8 mouse cellular contexts compared by ENCODE assay signal in the genomic region with DNA sequence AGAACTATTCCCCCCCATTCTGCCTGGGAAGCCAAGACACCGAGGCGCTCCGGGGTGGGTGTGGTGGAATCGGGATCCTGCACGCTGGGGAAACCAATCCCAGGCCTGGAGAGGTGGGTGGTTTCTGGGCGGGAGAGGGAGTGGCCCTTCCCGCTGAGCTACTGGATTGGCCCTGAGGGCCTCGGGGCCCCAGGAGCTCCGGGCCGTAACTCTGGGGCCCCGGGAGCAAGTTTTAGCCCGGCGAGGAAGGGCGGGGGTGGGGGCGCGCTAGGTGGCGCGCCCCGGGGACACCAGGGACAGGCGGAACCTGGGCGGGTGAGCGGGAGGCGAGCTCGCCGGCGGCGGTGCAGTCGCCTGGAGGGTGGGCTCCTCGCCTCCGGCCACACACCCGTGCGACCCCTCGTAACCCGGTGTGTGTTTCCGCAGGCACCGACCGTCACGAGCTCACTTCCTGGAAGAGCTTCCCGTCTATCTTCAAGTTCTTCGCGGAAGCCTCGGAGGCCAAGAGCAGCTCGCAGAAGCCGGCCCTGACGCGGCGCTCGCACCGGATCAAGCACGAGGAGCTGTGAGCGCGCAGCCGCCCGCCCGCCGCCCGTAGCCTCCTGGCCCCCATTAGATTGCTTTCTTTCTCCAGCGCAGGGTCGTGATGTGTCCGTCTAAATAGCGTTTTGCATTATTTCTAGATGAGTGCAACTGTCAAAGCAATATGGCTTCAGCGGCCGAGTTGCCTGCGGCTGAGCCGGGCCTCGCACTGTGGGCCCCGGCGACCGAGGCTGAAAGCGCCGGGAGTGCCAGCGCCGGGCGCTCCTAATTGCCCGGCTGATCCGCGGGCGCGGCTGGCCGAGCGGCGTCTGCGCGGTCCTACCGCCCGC. TPM values are rescaled to one million over a fixed set of nuclear protein-coding genes. Genes with fewer than 3 reads are reported as not detected.
A peak's percentile ranks its signal among the peaks of the same experiment; 100 is the strongest.
DNase-seq lines count a peak whose midpoint lies in the region; ATAC-seq and TF ChIP-seq lines count a peak whose summit lies in the region.

No protein-coding gene starts in this region.

- no peak overlapping the region for H3K27ac ChIP-seq in bone marrow macrophage, adult 2 months (ENCODE audit: insufficient read depth, low read depth, low read length)
- 0 out of 2 replicates have a peak overlapping the region, but pooled peaks have one; percentile 14 for H3K27ac ChIP-seq in embryonic fibroblast, embryonic 13.5 days (ENCODE audit: insufficient read depth, low read length)
- H3K27ac ChIP-seq in heart, embryonic 13.5 days (replicated peaks): peak overlapping the region; percentile 67
- 0 out of 2 replicates have a peak overlapping the region, but pooled peaks have one; percentile 10 for H3K27ac ChIP-seq in kidney, embryonic 16.5 days (ENCODE audit: low read length)
- H3K27ac ChIP-seq in liver, adult 2 months (replicated peaks; ENCODE audit: insufficient read depth, low read depth, low read length): peak overlapping the region; percentile 93

- H3K4me2 ChIP-seq in heart, embryonic 13.5 days: peak overlapping the region; percentile 77
- H3K4me2 ChIP-seq in kidney, embryonic 16.5 days (replicated peaks; ENCODE audit: low read depth, low read length): peak overlapping the region; percentile 99
- H3K4me2 ChIP-seq in myocyte (ENCODE audit: low read depth): peak overlapping the region; percentile 81

- H3K9me3 ChIP-seq in E14TG2a.4 (ENCODE audit: low read length): no peaks in the 10 kb centered on the region
- no peaks in the 10 kb centered on the region for H3K9me3 ChIP-seq in heart, embryonic 13.5 days
- no peaks in the 10 kb centered on the region for H3K9me3 ChIP-seq in kidney, embryonic 16.5 days (ENCODE audit: low read length)

- no peaks in the 10 kb centered on the region for H3K79me2 ChIP-seq in liver, adult 2 months (ENCODE audit: control insufficient read depth, insufficient read depth, low read length)
- H3K79me2 ChIP-seq in myocyte (ENCODE audit: control insufficient read depth, insufficient read depth): no peaks in the 10 kb centered on the region

- WGBS in heart, embryonic 13.5 days: under 1% methylated on average over 85 of the region's 86 CpGs
- under 1% methylated on average over 84 of the region's 86 CpGs for WGBS in kidney, embryonic 16.5 days
- under 1% methylated on average over 86 of the region's 86 CpGs for WGBS in liver, adult 2 months

- TF ChIP-seq POLR2A in bone marrow macrophage, adult 2 months (IDR thresholded peaks at IDR 0.05; ENCODE audit: borderline replicate concordance, low read depth, low read length): no peak
- TF ChIP-seq POLR2A in embryonic fibroblast, embryonic 13.5 days (IDR thresholded peaks at IDR 0.05; ENCODE audit: low read depth, low read length): no peak
- TF ChIP-seq POLR2A in liver, adult 2 months (IDR thresholded peaks at IDR 0.05; ENCODE audit: extremely low read depth, insufficient read depth, low read length): 0 out of 2 replicates have a peak, but pooled peaks have one; percentile 29
- peak; percentile 49 for TF ChIP-seq POLR2A in myocyte (IDR thresholded peaks at IDR 0.05; ENCODE audit: insufficient read length, low read depth)

- H3K27me3 ChIP-seq in E14TG2a.4 (ENCODE audit: insufficient read depth, low read length): peaks cover 43% of the 10 kb centered on the region
- peaks cover 42% of the 10 kb centered on the region for H3K27me3 ChIP-seq in heart, embryonic 13.5 days (replicated peaks)
- H3K27me3 ChIP-seq in kidney, embryonic 16.5 days (ENCODE audit: insufficient read depth, low read length): peaks cover 30% of the 10 kb centered on the region
- H3K27me3 ChIP-seq in liver, adult 2 months (ENCODE audit: control insufficient read depth, insufficient read depth, low read length): no peaks in the 10 kb centered on the region
- no peaks in the 10 kb centered on the region for H3K27me3 ChIP-seq in myocyte (ENCODE audit: control insufficient read depth, insufficient read depth, insufficient read length)

- ATAC-seq in heart, embryonic 13.5 days (ENCODE audit: extremely low read depth, insufficient number of reproducible peaks, low FRiP score, low TSS enrichment): peak; percentile 53
- ATAC-seq in kidney, embryonic 16.5 days (ENCODE audit: low FRiP score, low TSS enrichment): peak; percentile 97

- H3K4me3 ChIP-seq in E14TG2a.4 (replicated peaks; ENCODE audit: low read length) (peak overlapping the region; percentile 86), myocyte (peak overlapping the region; percentile 30)
- H3K4me3 ChIP-seq in bone marrow macrophage, adult 2 months (ENCODE audit: insufficient read depth, low read length): peak overlapping the region; percentile 70
- H3K4me3 ChIP-seq in embryonic fibroblast, embryonic 13.5 days (ENCODE audit: insufficient read depth, low read length): peak overlapping the region; percentile 75
- peak overlapping the region; percentile 61 for H3K4me3 ChIP-seq in heart, embryonic 13.5 days
- H3K4me3 ChIP-seq in kidney, embryonic 16.5 days (ENCODE audit: low read length): peak overlapping the region; percentile 73
- peak overlapping the region; percentile 81 for H3K4me3 ChIP-seq in liver, adult 2 months (ENCODE audit: insufficient read depth, low read depth, low read length)

- H3K36me3 ChIP-seq in E14TG2a.4 (ENCODE audit: insufficient read depth, low read length) (no peaks in the 10 kb centered on the region), myocyte (ENCODE audit: control insufficient read depth, insufficient read depth) (no peaks in the 10 kb centered on the region)
- H3K36me3 ChIP-seq in heart, embryonic 13.5 days: no peaks in the 10 kb centered on the region
- no peaks in the 10 kb centered on the region for H3K36me3 ChIP-seq in kidney, embryonic 16.5 days (ENCODE audit: insufficient read depth, low read length)
- no peaks in the 10 kb centered on the region for H3K36me3 ChIP-seq in liver, adult 2 months (ENCODE audit: control insufficient read depth, insufficient read depth, low read length)

- DNase-seq in liver, adult 2 months (ENCODE audit: extremely low read depth, low read depth, low spot score): peak; percentile 85
- peak; percentile 69 for DNase-seq in testis, postnatal 14 days (ENCODE audit: low spot score)

- H3K9ac ChIP-seq in heart, embryonic 13.5 days: peak overlapping the region; percentile 83
- peak overlapping the region; percentile 72 for H3K9ac ChIP-seq in kidney, embryonic 16.5 days (replicated peaks; ENCODE audit: low read length)
- H3K9ac ChIP-seq in liver, adult 2 months (ENCODE audit: low read depth, low read length): peak overlapping the region; percentile 88

- no peak; the same call in 1 of the 2 replicates for TF ChIP-seq CTCF in E14TG2a.4 (conservative IDR thresholded peaks at IDR 0.05; ENCODE audit: low read length)
- TF ChIP-seq CTCF in bone marrow macrophage, adult 2 months (IDR thresholded peaks at IDR 0.05; ENCODE audit: low read depth, low read length): no peak
- no peak for TF ChIP-seq CTCF in embryonic fibroblast, embryonic 13.5 days (IDR thresholded peaks at IDR 0.05; ENCODE audit: borderline replicate concordance, insufficient read depth, low read length)
- peak; percentile 57 for TF ChIP-seq CTCF in liver, adult 2 months (IDR thresholded peaks at IDR 0.05; ENCODE audit: low read depth, low read length)

- H3K4me1 ChIP-seq in E14TG2a.4 (replicated peaks; ENCODE audit: low read depth, low read length): peaks cover 4% of the 10 kb centered on the region
- peaks cover 3% of the 10 kb centered on the region; the same call in 1 of the 2 replicates for H3K4me1 ChIP-seq in bone marrow macrophage, adult 2 months (ENCODE audit: control insufficient read depth, insufficient read depth, low read length)
- no peaks in the 10 kb centered on the region for H3K4me1 ChIP-seq in embryonic fibroblast, embryonic 13.5 days (ENCODE audit: control insufficient read depth, insufficient read depth, low read length)
- H3K4me1 ChIP-seq in heart, embryonic 13.5 days: 0 out of 2 replicates have a peak, but pooled peaks cover 6% of the 10 kb centered on the region
- H3K4me1 ChIP-seq in kidney, embryonic 16.5 days (ENCODE audit: insufficient read depth, low read length): peaks cover 9% of the 10 kb centered on the region; the same call in 1 of the 2 replicates
- no peaks in the 10 kb centered on the region; the same call in 1 of the 2 replicates for H3K4me1 ChIP-seq in liver, adult 2 months (ENCODE audit: control insufficient read depth, insufficient read depth, low read length)

- peak overlapping the region; percentile 46 for H3ac ChIP-seq in myocyte (ENCODE audit: control insufficient read depth, insufficient read length)

TF ChIP-seq in myocyte, 11 proteins besides CTCF, POLR2A, EP300 and RAD21:
- no peak for TF ChIP-seq CEBPB (IDR thresholded peaks at IDR 0.05; ENCODE audit: insufficient read depth, poor library complexity, severe bottlenecking)
- TF ChIP-seq TCF3 (IDR thresholded peaks at IDR 0.05; ENCODE audit: insufficient read length, low read depth): no peak
- TF ChIP-seq POLR2AphosphoS2 (IDR thresholded peaks at IDR 0.05; ENCODE audit: insufficient read length, low read depth): peak; percentile 19
- no peak for TF ChIP-seq MYOG (IDR thresholded peaks at IDR 0.05; ENCODE audit: control insufficient read depth in 1 of 3, insufficient read depth in 1 of 3, insufficient read length in 2 of 3, low read depth in 2 of 3)

RNA-seq across cellular contexts. Expression of gene Nr2f1, which starts 36.2 kb away (rescaled TPM):
- polyA plus RNA-seq in bone marrow macrophage, adult 2 months (2012; ENCODE audit: insufficient read depth, insufficient read length, missing spikeins): not detected in 2 replicates
- polyA plus RNA-seq in embryonic fibroblast, embryonic 13.5 days (2011; ENCODE audit: insufficient read length, low read depth, missing spikeins): 13.2 and 17.4 TPM in 2 replicates
- polyA plus RNA-seq in heart, embryonic 13.5 days (2015; fragmentation: Nextera tagmentation; extraction: Ambion mirVana): 4.1 and 4.6 TPM in 2 replicates
- polyA plus RNA-seq in kidney, embryonic 16.5 days (2015; fragmentation: Nextera tagmentation; extraction: Ambion mirVana): 12.3 and 15.5 TPM in 2 replicates
- total RNA-seq in liver, adult 2 months (2014; rRNA removed): 0.37 and 1.3 TPM in 2 replicates
- 0.80 and 2.2 TPM in 2 replicates for polyA plus RNA-seq in liver, adult 2 months (2012; rRNA removed)
- 5.8 TPM for polyA plus RNA-seq in myocyte (2012; fragmentation: generic; extraction: Trizol)

Comparison
In these comparisons a context has a peak if more than half of its experiments do, and no peak if none do; other contexts are left out.
1. H3K4me3 ChIP-seq: peak in every context shown above with its lines; median percentile 86 in E14TG2a.4; 81 in liver, adult 2 months; 75 in embryonic fibroblast, embryonic 13.5 days; 73 in kidney, embryonic 16.5 days; 70 in bone marrow macrophage, adult 2 months; 61 in heart, embryonic 13.5 days; 30 in myocyte.
2. POLR2A ChIP-seq: peak in liver, adult 2 months (single experiment) and myocyte (single experiment); none in bone marrow macrophage, adult 2 months (single experiment) and embryonic fibroblast, embryonic 13.5 days (single experiment).
3. Peak in every context shown above with its lines, with median percentiles within 50 percentile points of each other: H3K4me2 ChIP-seq and H3K9ac ChIP-seq.